Mouse (Mus musculus) limb, embryonic 14.5 days (tissue): ENCODE data around the gene Fcrl6. TPM values are rescaled to one million over a fixed set of nuclear protein-coding genes. Genes with fewer than 3 reads are reported as not detected.

ENCODE experiments used
- ATAC-seq: fragments of 200-750 bp; cut with Nextera tagmentation; 2 replicates; pipeline ENCODE4 v1.8.0; 2017; ENCODE audit warnings: low read depth, moderate number of reproducible peaks, moderate TSS enrichment; ENCODE audit not compliant: low FRiP score
- DNase-seq: peaks from one replicate; pipeline ENCODE4 v3.0.0-alpha.2; 2015; ENCODE audit warnings: low spot score
- H3K27ac ChIP-seq: fragments of 300-500 bp; sonication (generic); replicated peaks from 2 replicates; pipeline ENCODE4 v1.5.1; 2014; ENCODE audit warnings: low read depth, mild to moderate bottlenecking, low read length, moderate library complexity, mixed read lengths
- H3K27me3 ChIP-seq: fragments of 300-500 bp; sonication (generic); 2 replicates; pipeline ENCODE4 v1.6.1; 2014; ENCODE audit warnings: low read length, mixed read lengths; ENCODE audit not compliant: control insufficient read depth, insufficient read depth
- H3K36me3 ChIP-seq: fragments of 300-500 bp; sonication (generic); 2 replicates; pipeline ENCODE4 v1.6.1; 2014; ENCODE audit warnings: mild to moderate bottlenecking, low read length, moderate library complexity, mixed read lengths; ENCODE audit not compliant: control insufficient read depth, insufficient read depth
- H3K4me1 ChIP-seq: fragments of 300-500 bp; sonication (generic); 2 replicates; pipeline ENCODE4 v1.6.1; 2014; ENCODE audit warnings: antibody characterized with exemption, low read length, mixed read lengths; ENCODE audit not compliant: control insufficient read depth, insufficient read depth
- H3K4me2 ChIP-seq: fragments of 300-500 bp; sonication (generic); replicated peaks from 2 replicates; pipeline ENCODE4 v1.6.1; 2014; ENCODE audit warnings: low read depth, mild to moderate bottlenecking, low read length, moderate library complexity; ENCODE audit not compliant: severe bottlenecking
- H3K4me3 ChIP-seq: fragments of 300-500 bp; sonication (generic); replicated peaks from 2 replicates; pipeline ENCODE4 v1.5.1; 2014; ENCODE audit warnings: low read length
- H3K9ac ChIP-seq: fragments of 300-500 bp; sonication (generic); 2 replicates; pipeline ENCODE4 v1.6.1; 2014; ENCODE audit warnings: mild to moderate bottlenecking, low read depth, low read length, moderate library complexity; ENCODE audit not compliant: severe bottlenecking
- H3K9me3 ChIP-seq: fragments of 300-500 bp; sonication (generic); 2 replicates; pipeline ENCODE4 v1.6.1; 2016; ENCODE audit warnings: low read length; ENCODE audit not compliant: control insufficient read depth
- POLR2A ChIP-seq: fragments of 200-500 bp; IDR thresholded peaks from 2 replicates; pipeline ENCODE4 v1.8.0; 2012; ENCODE audit warnings: inconsistent platforms, mild to moderate bottlenecking, moderate library complexity, borderline replicate concordance; ENCODE audit not compliant: insufficient read depth, insufficient read length; ENCODE audit errors: extremely low read depth
- WGBS: fragments of 180-500 bp; shearing (Covaris S2); extraction: QIAGEN DNeasy Blood & Tissue Kit; methylation state at CpG from one replicate; pipeline ENCODE4 v1.1.7; 2014; 5-methylcytosine and 5-hydroxymethylcytosine counted together
- polyA plus RNA-seq, 2 experiments: library from polyadenylated mRNA; depleted of rRNA in 1 of 2; stranded (reverse) in 1 of 2; unstranded in 1 of 2; fragments of >200 nt; fragmentation: Nextera tagmentation in 1 of 2; extraction: Ambion mirVana in 1 of 2; gene quantifications; 2 replicates each; pipeline versions ENCODE4 v1.2.1 to v1.2.3; 2012 to 2014

The Fcrl6 gene
- polyA plus RNA-seq, 2 experiments, result 0.72 to 1.4 TPM

DNA sequence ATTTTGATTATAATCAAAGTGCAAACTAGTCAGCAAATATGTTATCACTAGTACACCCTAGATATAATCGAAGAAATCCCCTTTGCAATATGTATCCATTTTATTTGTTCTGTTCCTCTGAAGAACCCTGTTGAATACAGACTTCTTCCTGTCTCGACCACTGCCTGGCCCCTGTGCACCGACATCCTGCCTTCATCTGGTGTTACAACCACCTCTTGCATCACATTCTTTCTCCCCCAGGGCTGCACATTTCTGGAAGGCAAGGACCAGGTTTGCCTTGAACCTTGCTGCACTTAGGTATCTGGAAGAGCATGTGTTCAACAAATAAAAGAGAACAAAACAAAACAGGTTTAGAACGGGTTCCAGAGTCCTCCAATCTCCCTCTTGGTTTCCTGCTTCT, 13.1 kb upstream of the Fcrl6 start:
- DNase-seq, result no peak
- Histone ChIP-seq H3K9ac (no peak overlapping the region), H3K36me3 (no peaks in the 10 kb centered on the region), H3K4me1 (peaks cover 14% of the 10 kb centered on the region), H3K27me3 (no peaks in the 10 kb centered on the region), H3K27ac (no peak overlapping the region), H3K9me3 (no peaks in the 10 kb centered on the region), H3K4me2 (no peak overlapping the region), H3K4me3 (no peak overlapping the region)
- WGBS, result 67% methylated on average over 4 of the region's 4 CpGs
- no peak for TF ChIP-seq POLR2A
- ATAC-seq, result no peak

- Histone ChIP-seq H3K27ac (no peak overlapping the region), H3K27me3 (no peaks in the 10 kb centered on the region), H3K4me2 (no peak overlapping the region), H3K4me3 (no peak overlapping the region), H3K9ac (no peak overlapping the region), H3K4me1 (peaks cover 14% of the 10 kb centered on the region), H3K36me3 (no peaks in the 10 kb centered on the region), H3K9me3 (no peaks in the 10 kb centered on the region)
- no peak for TF ChIP-seq POLR2A
- DNase-seq (no peak), ATAC-seq (no peak)
- 87% methylated on average over 10 of the region's 10 CpGs for WGBS
These were observed 12.3 kb upstream of the Fcrl6 start for GRCm38 (mm10) chr1:172614654-172615053.

DNA sequence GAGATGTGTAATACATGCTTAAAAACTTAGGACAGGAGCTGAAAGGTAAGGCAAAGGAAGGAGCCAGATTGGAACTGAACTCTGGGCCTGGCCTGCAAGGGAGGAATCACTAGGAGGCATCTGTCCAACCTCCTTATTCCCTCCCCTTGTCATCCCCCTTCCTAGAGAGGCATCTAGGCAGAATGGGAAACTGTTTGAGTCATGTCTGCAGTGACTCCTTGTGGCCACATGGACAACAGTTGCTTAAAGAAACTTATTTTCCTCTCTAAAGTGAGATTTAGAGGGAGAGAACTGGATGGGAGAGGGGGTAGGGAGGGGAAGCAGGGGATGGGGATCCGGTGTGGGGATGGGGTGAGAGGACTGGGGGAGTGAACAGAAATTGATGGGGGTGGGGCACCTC, 10.4 kb upstream of the Fcrl6 start:
- ATAC-seq, result no peak
- Histone ChIP-seq H3K4me1 (peaks cover 8% of the 10 kb centered on the region), H3K27me3 (no peaks in the 10 kb centered on the region), H3K36me3 (no peaks in the 10 kb centered on the region), H3K4me3 (no peak overlapping the region), H3K9me3 (no peaks in the 10 kb centered on the region), H3K4me2 (no peak overlapping the region), H3K9ac (no peak overlapping the region), H3K27ac (no peak overlapping the region)
- 45% methylated on average over 1 of the region's 1 CpGs for WGBS
- TF ChIP-seq POLR2A, result no peak
- DNase-seq, result peak; percentile 21

GRCm38 (mm10) chr1:172611304-172611703, 9.0 kb upstream of the Fcrl6 start:
- no peak for TF ChIP-seq POLR2A
- DNase-seq, result no peak
- Histone ChIP-seq H3K36me3 (no peaks in the 10 kb centered on the region), H3K27ac (no peak overlapping the region), H3K9ac (no peak overlapping the region), H3K27me3 (no peaks in the 10 kb centered on the region), H3K4me1 (no peaks in the 10 kb centered on the region), H3K9me3 (no peaks in the 10 kb centered on the region), H3K4me2 (no peak overlapping the region), H3K4me3 (no peak overlapping the region)
- no peak for ATAC-seq
- WGBS, result 76% methylated on average over 10 of the region's 10 CpGs

- DNase-seq (no peak), ATAC-seq (no peak)
- Histone ChIP-seq H3K4me3 (no peak overlapping the region), H3K9me3 (no peaks in the 10 kb centered on the region), H3K27me3 (no peaks in the 10 kb centered on the region), H3K4me2 (no peak overlapping the region), H3K4me1 (no peaks in the 10 kb centered on the region), H3K27ac (no peak overlapping the region), H3K9ac (no peak overlapping the region), H3K36me3 (no peaks in the 10 kb centered on the region)
- no peak for TF ChIP-seq POLR2A
These were observed 7.9 kb downstream of the Fcrl6 start for GRCm38 (mm10) chr1:172594495-172594894.

- ATAC-seq (no peak), DNase-seq (no peak)
- WGBS, result 89% methylated on average over 2 of the region's 2 CpGs
- Histone ChIP-seq H3K9me3 (no peaks in the 10 kb centered on the region), H3K4me2 (no peak overlapping the region), H3K9ac (no peak overlapping the region), H3K27ac (no peak overlapping the region), H3K36me3 (no peaks in the 10 kb centered on the region), H3K4me1 (no peaks in the 10 kb centered on the region), H3K4me3 (no peak overlapping the region), H3K27me3 (no peaks in the 10 kb centered on the region)
- TF ChIP-seq POLR2A, result no peak
These were observed 8.4 kb downstream of the Fcrl6 start for GRCm38 (mm10) chr1:172593956-172594355.
